Mouse (Mus musculus) embryonic stem cell, embryonic (primary cell): ENCODE measurements around the gene Tmem182.

ENCODE experiments used
- CTCF ChIA-PET, 4 experiments: fragments of 300-600 bp in 2 of 4; fragments of 350-600 bp in 2 of 4; sonication (Branson Sonifier 250); formaldehyde crosslinking; loops; one replicate each; lab custom pipeline; 2022; ENCODE audit warnings: inconsistent platforms in 2 of 4; lab: Charles Lee
- POLR2A ChIA-PET, 4 experiments: fragments of 300-600 bp in 2 of 4; fragments of 350-600 bp in 2 of 4; sonication (Branson Sonifier 250); formaldehyde crosslinking; loops; one replicate each; lab custom pipeline; 2022; ENCODE audit warnings: antibody characterized with exemption in 4 of 4, inconsistent platforms in 1 of 4; lab: Charles Lee

Gene Tmem182

DNA sequence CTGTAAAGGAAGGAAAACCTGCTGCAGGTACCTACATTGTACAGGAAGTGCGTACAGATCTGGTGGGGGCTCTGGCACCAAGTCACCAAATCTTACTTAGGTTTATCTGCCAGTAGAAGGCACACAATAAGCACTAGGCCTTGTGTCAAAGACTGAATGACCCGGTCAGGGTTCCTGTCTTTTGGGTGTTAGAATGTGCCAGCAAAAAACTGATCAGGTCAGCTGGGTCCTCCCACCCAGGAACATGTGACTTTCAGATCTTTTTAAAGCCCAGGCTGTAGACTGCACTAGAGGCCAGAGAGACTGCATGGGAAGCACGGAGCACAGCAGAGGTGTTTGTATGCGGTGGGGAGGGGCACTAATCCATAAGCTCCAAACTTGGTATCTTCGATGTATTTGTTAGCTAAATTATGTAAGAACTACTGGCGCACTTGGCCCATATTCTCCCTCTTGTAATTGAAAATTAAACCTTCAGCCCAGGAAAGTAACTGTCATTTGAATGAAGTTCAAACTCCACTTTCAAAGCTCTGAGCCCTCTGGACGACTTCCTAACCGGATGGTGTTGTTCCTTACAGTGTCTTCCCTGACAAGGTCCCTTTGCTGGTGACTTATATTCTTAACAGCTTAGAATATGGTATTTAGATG lies 83.1 kb downstream of the Tmem182 start:
- CTCF ChIA-PET = interaction anchor here in 3 of 4 experiments (1.0 to 2.0 kb wide), 4 partner anchors 9 to 169 kb away, joined by 3 to 7 read pairs (median 4); no protein-coding TSS in a partner anchor

DNA sequence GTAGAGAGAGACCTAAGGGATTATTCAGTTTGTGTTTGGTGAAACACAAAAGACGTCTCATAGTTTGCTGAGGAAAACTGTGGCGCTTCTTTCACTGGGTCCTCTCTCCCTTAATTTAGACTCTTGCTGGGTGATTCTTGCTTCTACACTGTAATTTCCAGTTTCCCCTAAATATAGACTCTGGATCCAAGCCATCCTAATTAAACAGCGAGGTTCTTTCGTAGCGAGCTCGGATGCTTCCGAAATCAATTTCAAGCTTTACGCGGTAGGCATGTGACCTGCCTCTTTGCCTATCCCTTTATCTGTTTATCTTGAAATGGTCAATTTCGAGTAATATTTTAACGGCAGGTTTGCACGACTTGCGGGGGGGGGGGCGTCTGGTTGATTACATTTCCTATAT lies 84.2 kb downstream of the Tmem182 start:
- ChIA-PET CTCF (interaction anchor here in 1 of 4 experiments (0.7 to 1.0 kb wide), 2 partner anchors 10 to 58 kb away, joined by 4 read pairs; no protein-coding TSS in a partner anchor), POLR2A (interaction anchor here in 1 of 4 experiments (0.6 kb wide), 1 partner anchor 11 kb away, joined by 7 read pairs; no protein-coding TSS in a partner anchor)

More for the DNA sequence above, 83.1 kb downstream of the Tmem182 start:
- POLR2A ChIA-PET = no interaction called here

DNA sequence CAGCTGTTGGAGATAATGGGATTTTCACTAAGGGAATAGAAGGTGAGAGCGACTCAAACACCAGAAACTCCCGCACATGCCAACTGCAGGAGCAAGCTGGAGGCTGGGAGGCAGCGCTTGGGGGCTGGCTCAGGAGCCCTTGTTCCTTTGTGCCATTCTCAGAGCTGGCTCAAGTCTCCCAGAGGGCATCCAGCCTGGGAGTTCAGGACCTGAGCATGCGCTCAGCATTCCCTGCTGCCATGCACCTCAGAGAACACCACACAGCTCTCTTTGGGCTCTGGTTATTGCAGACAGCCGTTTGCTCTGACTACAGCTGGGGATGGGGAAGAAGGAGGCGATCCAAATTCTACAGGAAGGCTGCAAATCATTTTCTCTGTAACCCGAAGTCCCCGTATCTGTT lies 84.8 kb downstream of the Tmem182 start:
- ChIA-PET POLR2A (no interaction called here), CTCF (no interaction called here)

DNA sequence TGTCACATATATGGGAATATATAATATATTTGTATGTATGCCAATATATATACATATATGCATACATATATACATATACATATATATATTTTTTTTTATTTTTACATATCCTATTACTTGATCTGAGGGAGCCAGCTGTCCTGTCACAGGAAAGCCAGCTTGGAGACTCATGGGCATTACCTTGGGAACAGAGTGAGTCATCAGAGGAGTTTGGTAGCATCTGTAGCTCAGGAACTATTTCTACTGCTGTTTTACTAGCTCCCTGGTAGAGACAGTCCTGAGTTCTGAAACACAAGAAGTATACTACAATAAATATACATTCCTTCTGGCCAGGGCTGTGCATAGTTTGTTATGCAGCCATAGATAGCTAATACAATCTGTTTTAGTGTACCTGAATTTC lies 98.3 kb downstream of the Tmem182 start:
- CTCF ChIA-PET = interaction anchor here in 2 of 4 experiments (0.9 to 1.1 kb wide), 2 partner anchors 11 to 25 kb away, joined by 3 read pairs; no protein-coding TSS in a partner anchor
- POLR2A ChIA-PET = no interaction called here
